ENCODE assay signal across 15 mouse cellular contexts in genomic region chr6:51442191-51442835, GRCm38 (mm10). TPM values are rescaled to one million over a fixed set of nuclear protein-coding genes. Genes with fewer than 3 reads are reported as not detected.
DNase-seq lines count a peak whose midpoint lies in the region; ATAC-seq lines count a peak whose summit lies in the region.
"Had no signal": no experiment of that assay in that cellular context is flagged by ENCODE, and none has a peak within 500 bp of the region (broad histone marks: within the 10 kb centered on the region; RNA-seq: fewer than 3 reads in every experiment).

No protein-coding gene starts in this region.

- no peak overlapping the region for H3K9ac ChIP-seq in embryonic facial prominence, embryonic 14.5 days (ENCODE audit: low read depth, low read length)
- H3K9ac ChIP-seq in neural tube, embryonic 11.5 days (ENCODE audit: low read length) = no peak overlapping the region

- no peak overlapping the region for H3K4me2 ChIP-seq in embryonic facial prominence, embryonic 14.5 days (ENCODE audit: low read depth, low read length)
- no peak overlapping the region for H3K4me2 ChIP-seq in neural tube, embryonic 11.5 days (ENCODE audit: low read depth)

- no peak overlapping the region for H3K27ac ChIP-seq in embryonic facial prominence, embryonic 14.5 days (replicated peaks; ENCODE audit: low read depth, low read length)
- H3K27ac ChIP-seq in embryonic facial prominence, embryonic 10.5 days (replicated peaks) = no peak overlapping the region
- H3K27ac ChIP-seq in neural tube, embryonic 11.5 days (ENCODE audit: low read depth, low read length) = no peak overlapping the region

- 53% methylated on average over 9 of the region's 9 CpGs for WGBS in embryonic facial prominence, embryonic 14.5 days
- WGBS in embryonic facial prominence, embryonic 10.5 days = 57% methylated on average over 9 of the region's 9 CpGs
- 54% methylated on average over 9 of the region's 9 CpGs for WGBS in neural tube, embryonic 11.5 days

- H3K9me3 ChIP-seq in embryonic facial prominence, embryonic 14.5 days (ENCODE audit: control insufficient read depth, low read length) = no peaks in the 10 kb centered on the region
- no peaks in the 10 kb centered on the region for H3K9me3 ChIP-seq in embryonic facial prominence, embryonic 10.5 days
- no peaks in the 10 kb centered on the region for H3K9me3 ChIP-seq in neural tube, embryonic 11.5 days (ENCODE audit: control insufficient read depth, low read length)

- DNase-seq in embryonic facial prominence, embryonic 14.5 days (ENCODE audit: low spot score) = no peak
- no peak for DNase-seq in embryonic facial prominence, embryonic 10.5 days (ENCODE audit: low spot score)
- DNase-seq in neural tube, embryonic 11.5 days (ENCODE audit: low spot score) = peak; percentile 12
- DNase-seq in neural tube, embryonic 10.5 days (ENCODE audit: extremely low spot score, low spot score) = no peak
- DNase-seq in spleen, postnatal 36 days (ENCODE audit: low spot score in 2 of 2) = no peak
- DNase-seq in cerebellum, postnatal 36 days = no peak
- DNase-seq: adrenal gland, postnatal 25 days; gastrocnemius, postnatal 14 days; kidney, postnatal 10 days; retina, postnatal 1 day had no signal

- H3K36me3 ChIP-seq in embryonic facial prominence, embryonic 14.5 days (ENCODE audit: control insufficient read depth, insufficient read depth, low read length) = no peaks in the 10 kb centered on the region
- no peaks in the 10 kb centered on the region for H3K36me3 ChIP-seq in embryonic facial prominence, embryonic 10.5 days (replicated peaks)
- no peaks in the 10 kb centered on the region for H3K36me3 ChIP-seq in neural tube, embryonic 11.5 days (ENCODE audit: control insufficient read depth, insufficient read depth, low read length)

- H3K27me3 ChIP-seq in embryonic facial prominence, embryonic 14.5 days (replicated peaks; ENCODE audit: control insufficient read depth, insufficient read depth, low read length) = no peaks in the 10 kb centered on the region
- H3K27me3 ChIP-seq in embryonic facial prominence, embryonic 10.5 days (replicated peaks; ENCODE audit: low read depth, poor library complexity, severe bottlenecking) = peaks cover 15% of the 10 kb centered on the region; the same call in 1 of the 2 replicates
- H3K27me3 ChIP-seq in neural tube, embryonic 11.5 days (ENCODE audit: control insufficient read depth, insufficient read depth, low read length) = no peaks in the 10 kb centered on the region
- H3K27me3 ChIP-seq: Patski had no signal

- H3K4me1 ChIP-seq in embryonic facial prominence, embryonic 14.5 days (ENCODE audit: control insufficient read depth, insufficient read depth, low read length) = no peaks in the 10 kb centered on the region; the same call in 1 of the 2 replicates
- peaks cover 14% of the 10 kb centered on the region for H3K4me1 ChIP-seq in embryonic facial prominence, embryonic 10.5 days
- no peaks in the 10 kb centered on the region for H3K4me1 ChIP-seq in neural tube, embryonic 11.5 days (ENCODE audit: control insufficient read depth, insufficient read depth, low read length)

- peak; percentile 20; the same call in 1 of the 2 replicates for ATAC-seq in embryonic facial prominence, embryonic 14.5 days (ENCODE audit: low read depth)
- no peak for ATAC-seq in neural tube, embryonic 11.5 days (ENCODE audit: insufficient read depth, low FRiP score, low TSS enrichment)
- 0 out of 2 replicates have a peak, but pooled peaks have one; percentile 19 for ATAC-seq in neutrophil, adult 5-6 weeks (ENCODE audit: extremely low read depth, insufficient number of reproducible peaks, low FRiP score, poor library complexity, severe bottlenecking)
- no peak for ATAC-seq in erythroid progenitor cell, adult 5-6 weeks (replicated peaks; ENCODE audit: low FRiP score, poor library complexity, severe bottlenecking)
- ATAC-seq: forebrain, embryonic 16.5 days; hindbrain, embryonic 16.5 days; Patski had no signal

- no peak overlapping the region for H3K4me3 ChIP-seq in embryonic facial prominence, embryonic 14.5 days (ENCODE audit: low read depth, low read length)
- no peak overlapping the region for H3K4me3 ChIP-seq in embryonic facial prominence, embryonic 10.5 days
- no peak overlapping the region for H3K4me3 ChIP-seq in neural tube, embryonic 11.5 days (ENCODE audit: low read depth, low read length)

RNA-seq across cellular contexts. Expression of gene Nfe2l3, which starts 9.8 kb away (rescaled TPM):
- 4.0 and 4.1 TPM in 2 replicates for polyA plus RNA-seq in embryonic facial prominence, embryonic 14.5 days (2014; fragmentation: Nextera tagmentation; extraction: Ambion mirVana)
- polyA plus RNA-seq in embryonic facial prominence, embryonic 10.5 days (2016; fragmentation: Nextera tagmentation; extraction: Ambion mirVana) = 1.3 and 1.6 TPM in 2 replicates
- 0.44 and 1.7 TPM in 2 replicates for polyA plus RNA-seq in neural tube, embryonic 11.5 days (2014; fragmentation: Nextera tagmentation; extraction: Ambion mirVana)
- 0.70 TPM in 1 of 2 replicates, not detected in the other for total RNA-seq in neutrophil, adult 5-6 weeks (2017)
- total RNA-seq in erythroid progenitor cell, adult 5-6 weeks (2015; ENCODE audit: low replicate concordance) = 1.4 TPM in 1 of 2 replicates, not detected in the other
- 0.51 TPM in 1 of 2 replicates, not detected in the other for total RNA-seq in erythroid progenitor cell, adult 5-6 weeks (2017; ENCODE audit: low replicate concordance)
- total RNA-seq: adrenal gland, postnatal 25 days had no signal

RNA-seq across cellular contexts. Expression of gene Hnrnpa2b1, which starts 27.4 kb away (rescaled TPM):
- polyA plus RNA-seq in embryonic facial prominence, embryonic 14.5 days (2014; fragmentation: Nextera tagmentation; extraction: Ambion mirVana) = 930 and 1,017 TPM in 2 replicates
- 2,407 and 2,547 TPM in 2 replicates for polyA plus RNA-seq in embryonic facial prominence, embryonic 10.5 days (2016; fragmentation: Nextera tagmentation; extraction: Ambion mirVana)
- 1,446 and 1,608 TPM in 2 replicates for polyA plus RNA-seq in neural tube, embryonic 11.5 days (2014; fragmentation: Nextera tagmentation; extraction: Ambion mirVana)
- total RNA-seq in neutrophil, adult 5-6 weeks (2017) = 1,724 and 1,899 TPM in 2 replicates
- 1,450 and 1,811 TPM in 2 replicates for total RNA-seq in erythroid progenitor cell, adult 5-6 weeks (2015; ENCODE audit: low replicate concordance)
- 1,487 and 2,530 TPM in 2 replicates for total RNA-seq in erythroid progenitor cell, adult 5-6 weeks (2017; ENCODE audit: low replicate concordance)

RNA-seq across cellular contexts. Expression of gene Cbx3, which starts 27.8 kb away (rescaled TPM):
- polyA plus RNA-seq in embryonic facial prominence, embryonic 14.5 days (2014; fragmentation: Nextera tagmentation; extraction: Ambion mirVana) = 411 and 425 TPM in 2 replicates
- polyA plus RNA-seq in embryonic facial prominence, embryonic 10.5 days (2016; fragmentation: Nextera tagmentation; extraction: Ambion mirVana) = 700 and 747 TPM in 2 replicates
- 619 and 648 TPM in 2 replicates for polyA plus RNA-seq in neural tube, embryonic 11.5 days (2014; fragmentation: Nextera tagmentation; extraction: Ambion mirVana)
- total RNA-seq in neutrophil, adult 5-6 weeks (2017) = 120 and 135 TPM in 2 replicates
- total RNA-seq in erythroid progenitor cell, adult 5-6 weeks (2015; ENCODE audit: low replicate concordance) = 276 and 309 TPM in 2 replicates
- total RNA-seq in erythroid progenitor cell, adult 5-6 weeks (2017; ENCODE audit: low replicate concordance) = 350 and 420 TPM in 2 replicates

Comparison
In these comparisons a context has a peak if more than half of its experiments do, and no peak if none do; other contexts are left out.
1. ATAC-seq: peak in embryonic facial prominence, embryonic 14.5 days (single experiment) and neutrophil, adult 5-6 weeks (single experiment); none in neural tube, embryonic 11.5 days (single experiment) and erythroid progenitor cell, adult 5-6 weeks (single experiment).